Mouse (Mus musculus) G1E (cell line): Measurements from ENCODE around the gene Magt1. TPM values are rescaled to one million over a fixed set of nuclear protein-coding genes. Genes with fewer than 3 reads are reported as not detected.
"Not testable (repeated sequence)": the region's sequence is repeated elsewhere in the genome, so short reads cannot be mapped to it uniquely, and the experiment has no call there.

Experiments
- ATAC-seq: 2 replicates; pipeline ENCODE4 v1.8.0; 2016; ENCODE audit warnings: mild to moderate bottlenecking; ENCODE audit not compliant: insufficient number of reproducible peaks, poor library complexity, low FRiP score, severe bottlenecking; ENCODE audit errors: extremely low read depth
- DNase-seq: peaks from one replicate; pipeline ENCODE4 v3.0.0; 2012; ENCODE audit warnings: low spot score
- H3K27me3 ChIP-seq: 2 replicates; pipeline ENCODE4 v1.6.1; 2012; ENCODE audit warnings: mild to moderate bottlenecking, low read length, inconsistent platforms; ENCODE audit not compliant: insufficient read depth
- H3K36me3 ChIP-seq: replicated peaks from 2 replicates; pipeline ENCODE3; 2012; ENCODE audit warnings: mild to moderate bottlenecking, inconsistent platforms
- H3K4me1 ChIP-seq: 2 replicates; pipeline ENCODE4 v1.6.1; 2012; ENCODE audit warnings: low read depth, low read length, inconsistent platforms, mixed read lengths; ENCODE audit not compliant: insufficient read depth
- H3K4me3 ChIP-seq: 2 replicates; pipeline ENCODE4 v1.5.1; 2012; ENCODE audit warnings: low read depth, mild to moderate bottlenecking, inconsistent platforms, low read length, moderate library complexity, mixed read lengths
- H3K9me3 ChIP-seq: replicated peaks from 2 replicates; pipeline ENCODE4 v1.6.1; 2012; ENCODE audit warnings: inconsistent platforms
- CTCF ChIP-seq: IDR thresholded peaks from 2 replicates; pipeline ENCODE4 v1.5.1; 2012; ENCODE audit warnings: low read depth, low read length, inconsistent platforms, mixed read lengths
- GATA1 ChIP-seq: IDR thresholded peaks from 2 replicates; pipeline ENCODE4 v1.6.1; 2012; ENCODE audit warnings: borderline replicate concordance, low read length, inconsistent platforms, mixed read lengths
- GATA2 ChIP-seq: IDR thresholded peaks from 2 replicates; pipeline ENCODE4 v1.6.1; 2012; ENCODE audit warnings: low read depth, low read length, inconsistent platforms, borderline replicate concordance
- POLR2AphosphoS5 ChIP-seq: IDR thresholded peaks from 2 replicates; pipeline ENCODE4 v1.6.1; 2012; ENCODE audit warnings: low read depth, low read length, inconsistent platforms; ENCODE audit not compliant: insufficient replicate concordance
- TAL1 ChIP-seq: conservative IDR thresholded peaks from 2 replicates; pipeline ENCODE4 v1.6.1; 2012; ENCODE audit warnings: low read depth, low read length, inconsistent platforms, mixed read lengths
- polyA plus RNA-seq: library from polyadenylated mRNA; stranded (reverse); fragments of >175 nt; gene quantifications from 2 replicates; pipeline ENCODE4 v1.2.3, GENCODE M21; 2012
- total RNA-seq, 2 experiments: library from RNA; stranded (forward) in 1 of 2; stranded (reverse) in 1 of 2; fragments of 200-1000 nt in 1 of 2; fragments of >200 nt in 1 of 2; fragmentation: Nextera tagmentation in 1 of 2; gene quantifications; 2 replicates each; pipeline ENCODE4 v1.2.3; 2014 to 2017

The Magt1 gene
- total and polyA plus RNA-seq, 3 experiments = 3.4 to 75.9 (median 53.4) TPM

DNA sequence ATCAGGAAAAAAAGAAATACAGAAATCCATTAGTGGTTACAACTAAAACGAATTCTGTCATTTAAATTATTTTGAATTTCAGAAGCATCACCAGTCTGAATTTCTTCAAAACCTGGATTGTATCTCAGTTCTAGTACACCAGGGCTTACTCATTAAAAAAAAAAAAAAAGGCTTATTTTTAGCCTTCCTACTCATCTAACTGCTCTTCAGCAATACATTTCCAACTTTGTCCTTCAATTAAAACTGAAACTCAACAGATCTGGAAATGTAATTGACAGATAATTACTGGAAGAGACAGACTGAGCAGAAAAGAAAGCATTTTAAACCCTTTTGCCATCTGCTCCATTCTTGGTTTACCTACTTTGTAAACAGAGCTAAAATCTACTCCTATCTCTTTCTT, 10.1 kb downstream of the Magt1 start:
- no peak overlapping the region for H3K4me3 ChIP-seq
- ATAC-seq = no peak

GRCm38 (mm10) chrX:105957091-105957490, 54.6 kb downstream of the Magt1 start:
- H3K36me3 ChIP-seq, H3K9me3 ChIP-seq, H3K4me3 ChIP-seq, ATAC-seq, H3K4me1 ChIP-seq, H3K27me3 ChIP-seq, DNase-seq: not testable (repeated sequence)

More for the DNA sequence above, 10.1 kb downstream of the Magt1 start:
- H3K27me3 ChIP-seq = no peaks in the 10 kb centered on the region
- DNase-seq = no peak
- TF ChIP-seq TAL1 (no peak), GATA2 (no peak), CTCF (no peak), POLR2AphosphoS5 (no peak), GATA1 (no peak)
- H3K4me1 ChIP-seq = peaks cover under 1% of the 10 kb centered on the region; the same call in 1 of the 2 replicates
- no peaks in the 10 kb centered on the region for H3K9me3 ChIP-seq
- peaks cover 52% of the 10 kb centered on the region for H3K36me3 ChIP-seq

DNA sequence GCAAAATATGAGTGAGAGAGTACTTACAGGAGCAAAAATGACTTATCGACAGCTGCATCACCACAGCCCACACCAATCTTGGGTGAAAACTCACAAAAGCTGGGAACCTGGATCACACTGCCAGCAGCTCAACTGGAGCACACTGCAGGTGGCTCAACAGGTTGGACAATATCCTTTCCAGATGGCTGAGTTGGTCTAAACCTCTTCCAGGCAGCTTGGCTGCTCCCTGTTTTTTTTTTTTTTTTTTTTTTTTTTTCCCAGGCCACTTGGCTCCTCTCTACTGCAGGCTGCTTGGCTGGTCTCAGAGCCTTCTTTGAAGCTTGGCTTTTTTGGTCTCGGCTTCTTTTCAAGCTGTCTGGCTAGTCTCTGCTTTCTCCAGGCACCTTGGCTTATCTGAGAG, 57.7 kb downstream of the Magt1 start:
- Histone ChIP-seq H3K27me3 (0 out of 2 replicates have a peak, but pooled peaks cover 2% of the 10 kb centered on the region), H3K36me3 (no peaks in the 10 kb centered on the region), H3K9me3 (no peaks in the 10 kb centered on the region), H3K4me1 (no peaks in the 10 kb centered on the region), H3K4me3 (no peak overlapping the region)
- TF ChIP-seq CTCF (no peak), POLR2AphosphoS5 (no peak), TAL1 (no peak), GATA2 (no peak), GATA1 (no peak)
- DNase-seq (no peak), ATAC-seq (no peak)

- Histone ChIP-seq H3K9me3 (no peaks in the 10 kb centered on the region), H3K27me3 (peaks cover 6% of the 10 kb centered on the region), H3K4me3 (no peak overlapping the region), H3K36me3 (no peaks in the 10 kb centered on the region), H3K4me1 (no peaks in the 10 kb centered on the region)
- DNase-seq = no peak
- TF ChIP-seq GATA1 = no peak
- no peak for TF ChIP-seq POLR2AphosphoS5
- no peak for TF ChIP-seq CTCF
- TF ChIP-seq TAL1 = no peak
- no peak for TF ChIP-seq GATA2
- ATAC-seq = no peak
These were observed 65.3 kb downstream of the Magt1 start for GRCm38 (mm10) chrX:105946357-105946756.

DNA sequence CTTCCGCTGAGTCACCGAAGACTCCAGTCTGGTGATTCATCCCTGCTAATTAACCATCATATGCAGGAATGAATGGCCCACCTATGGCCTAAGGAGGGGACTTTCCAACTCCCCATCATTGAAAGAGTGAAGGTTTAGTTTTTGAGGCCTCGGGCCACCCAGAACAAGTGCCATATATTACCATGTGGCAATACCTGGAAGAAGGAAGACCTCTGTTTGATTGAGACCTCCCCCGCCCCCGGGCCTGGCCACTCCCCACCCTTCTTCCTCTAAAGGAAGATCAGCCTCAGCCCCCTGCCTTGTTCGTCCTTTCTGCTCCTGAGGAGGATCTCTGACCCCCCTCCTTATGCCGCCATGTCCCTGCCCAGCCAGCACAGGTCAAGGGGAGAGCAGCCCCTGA, 72.5 kb downstream of the Magt1 start:
- TF ChIP-seq GATA1 (no peak), CTCF (no peak), TAL1 (no peak), GATA2 (no peak), POLR2AphosphoS5 (no peak)
- Histone ChIP-seq H3K9me3 (no peaks in the 10 kb centered on the region), H3K36me3 (no peaks in the 10 kb centered on the region), H3K27me3 (peaks cover 12% of the 10 kb centered on the region), H3K4me3 (no peak overlapping the region), H3K4me1 (no peaks in the 10 kb centered on the region)
- DNase-seq = no peak
- no peak for ATAC-seq

GRCm38 (mm10) chrX:105937736-105938135, 74.0 kb downstream of the Magt1 start:
- ATAC-seq = no peak
- H3K4me3 ChIP-seq = no peak overlapping the region
- no peaks in the 10 kb centered on the region for H3K9me3 ChIP-seq
- H3K36me3 ChIP-seq = no peaks in the 10 kb centered on the region
- no peak for DNase-seq
- TF ChIP-seq POLR2AphosphoS5 (no peak), GATA1 (no peak), CTCF (no peak)
- no peaks in the 10 kb centered on the region for H3K4me1 ChIP-seq
- H3K27me3 ChIP-seq = peaks cover 12% of the 10 kb centered on the region

DNA sequence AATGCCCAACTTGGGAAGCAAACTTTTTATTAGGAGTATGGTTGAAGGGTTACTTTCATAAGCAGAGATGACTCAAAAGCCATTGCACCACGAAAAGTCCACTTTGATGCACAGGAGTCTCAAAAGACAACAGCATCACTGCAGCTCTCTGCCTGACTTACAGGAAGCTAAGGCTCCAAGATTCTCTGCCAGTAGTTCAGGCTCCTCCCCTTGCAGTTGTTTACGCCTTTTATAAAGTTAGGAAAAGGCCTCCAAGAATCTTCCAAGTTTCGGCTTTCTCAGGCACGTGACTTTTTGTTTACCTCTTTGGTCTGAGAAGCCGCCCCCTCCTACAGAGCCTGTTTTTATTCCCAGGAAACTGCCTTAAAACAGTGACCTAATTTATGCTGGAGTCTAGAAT, 77.4 kb downstream of the Magt1 start:
- DNase-seq = no peak
- TF ChIP-seq GATA1 = no peak
- no peak for TF ChIP-seq TAL1
- no peak for TF ChIP-seq POLR2AphosphoS5
- TF ChIP-seq CTCF = no peak
- TF ChIP-seq GATA2 = no peak
- ATAC-seq = no peak
- Histone ChIP-seq H3K27me3 (no peaks in the 10 kb centered on the region), H3K4me1 (peaks cover 7% of the 10 kb centered on the region), H3K36me3 (no peaks in the 10 kb centered on the region), H3K9me3 (no peaks in the 10 kb centered on the region), H3K4me3 (no peak overlapping the region)
